Mouse (Mus musculus) v-Abl transformed pro-B cells (cell line): ENCODE measurements around the gene Pds5a.

Experiments
- in situ Hi-C, 2 experiments: fragments of 400-800 bp; cut with MboI; formaldehyde crosslinking; loops; one replicate each; pipeline ENCODE4 v1.15.1; 2025; ENCODE audit not compliant: unreplicated experiment in 2 of 2

Pds5a gene

DNA sequence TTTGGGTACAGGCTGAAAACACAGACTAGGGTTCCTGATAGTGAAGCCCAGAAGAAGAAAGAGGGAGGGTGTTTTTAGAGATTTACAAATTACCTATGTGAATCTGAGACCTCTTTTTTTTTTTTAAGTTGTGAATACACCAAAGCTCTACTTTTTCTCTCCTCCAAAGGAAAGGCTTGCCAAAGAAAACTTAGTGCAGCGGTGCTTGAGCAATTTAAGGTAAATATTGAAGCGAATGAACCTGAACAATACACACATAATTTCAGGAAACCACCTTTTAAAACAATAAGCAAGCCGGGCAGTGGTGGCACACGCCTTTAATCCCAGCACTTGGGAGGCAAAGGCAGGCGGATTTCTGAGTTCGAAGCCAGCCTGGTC is 675 bp upstream of the Pds5a start:
- in situ Hi-C loops = loop anchor here (5.0 to 25.0 kb wide), 5 partner anchors 216 to 811 kb away; partner anchors contain the start of gene Rfc1 (in 1 of the 2)

DNA sequence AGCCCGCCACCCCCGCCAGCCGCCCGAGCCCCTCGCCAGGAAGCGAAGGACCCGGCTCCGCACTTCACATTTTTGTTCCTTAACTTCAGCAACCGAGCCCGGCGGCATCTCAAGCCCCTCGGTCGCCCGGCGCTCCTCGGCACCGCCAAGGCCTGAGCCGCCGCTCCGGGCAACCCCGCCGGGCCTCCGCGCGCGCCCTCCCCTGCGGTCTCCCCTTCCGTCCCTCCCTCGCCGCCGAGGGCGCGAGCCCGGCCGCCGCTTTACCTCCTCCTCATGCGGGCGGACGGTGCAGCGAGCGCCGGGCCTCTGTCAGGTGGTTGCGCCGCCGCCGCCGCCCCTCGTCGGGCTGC is 612 bp downstream of the Pds5a start:
- in situ Hi-C loops = loop anchor here (5.0 to 25.0 kb wide), 5 partner anchors 215 to 810 kb away; partner anchors contain the start of gene Rfc1 (in 1 of the 2)

DNA sequence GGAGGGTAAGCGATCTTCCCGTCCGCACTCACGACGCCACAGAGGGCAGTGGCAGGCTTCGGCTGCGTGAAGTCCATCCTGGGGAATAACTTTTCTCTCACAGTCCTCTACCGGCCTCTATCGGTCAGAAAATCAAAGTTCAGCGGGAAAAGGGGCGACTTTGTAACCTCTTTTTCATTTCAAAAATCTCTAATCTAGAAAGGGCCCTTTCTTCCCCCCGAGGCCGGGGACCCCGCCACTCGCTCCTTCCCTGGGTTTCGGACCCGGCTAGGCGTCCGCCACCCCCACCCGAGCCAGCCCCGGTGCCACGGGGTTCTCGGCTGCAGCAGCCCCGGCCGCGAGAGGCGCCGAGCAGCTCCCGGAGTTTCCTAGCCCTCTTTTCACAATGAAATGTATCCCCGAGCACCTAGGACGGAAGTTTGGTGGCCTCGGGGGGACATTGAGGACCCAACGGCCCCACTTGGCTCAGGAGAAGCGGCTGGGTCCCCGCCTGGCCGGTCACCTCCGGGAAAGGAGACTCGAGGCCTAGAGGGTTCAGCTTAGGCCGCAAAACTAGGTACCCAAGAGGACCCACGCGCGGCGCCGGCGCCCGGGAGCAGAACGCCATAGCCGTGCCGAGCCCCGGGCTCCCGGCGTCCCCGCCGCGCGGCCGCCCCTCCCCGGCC is 1.1 kb downstream of the Pds5a start:
- in situ Hi-C loops = loop anchor here (5.0 to 25.0 kb wide), 5 partner anchors 215 to 810 kb away; partner anchors contain the start of gene Rfc1 (in 1 of the 2)

DNA sequence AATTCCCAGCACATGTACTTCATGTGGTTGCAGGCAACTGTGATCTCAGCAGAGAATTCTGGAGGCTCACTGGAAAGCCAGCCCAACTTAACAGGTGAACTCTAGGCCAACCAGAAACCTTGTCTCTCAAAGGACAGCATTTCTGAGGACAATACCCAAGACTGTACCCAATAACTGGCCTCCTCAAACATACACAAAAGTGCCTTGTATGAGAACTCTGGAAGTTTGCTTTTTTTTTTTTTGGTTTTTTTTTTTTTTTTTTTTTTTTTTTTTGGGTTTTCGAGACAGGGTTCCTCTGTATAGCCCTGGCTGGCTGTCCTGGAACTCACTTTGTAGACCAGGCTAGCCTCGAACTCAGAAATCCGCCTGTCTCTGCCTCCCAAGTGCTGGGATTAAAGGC is 4.0 kb downstream of the Pds5a start:
- in situ Hi-C loops = loop anchor here (5.0 to 25.0 kb wide), 4 partner anchors 162 to 807 kb away; partner anchors contain the start of gene Rfc1 (in 1 of the 2)

DNA sequence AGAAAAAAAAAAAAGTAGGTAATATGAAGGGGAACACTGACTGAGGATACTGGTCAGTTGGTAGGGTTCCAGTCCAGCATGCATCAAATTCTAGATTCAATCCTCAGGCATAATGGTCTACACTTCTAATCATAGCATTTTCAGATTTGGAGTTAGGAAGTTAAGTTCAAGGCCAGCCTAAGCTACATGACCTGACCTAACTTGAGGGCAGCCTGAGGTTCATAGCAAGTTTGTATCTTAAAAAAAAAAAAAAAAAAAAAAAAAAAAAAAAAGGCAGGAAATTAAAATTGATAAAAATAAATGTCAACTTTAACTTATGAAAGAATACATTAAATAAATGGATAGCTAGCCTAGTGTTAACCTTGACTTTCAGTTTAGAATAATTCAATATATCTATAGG is 5.1 kb downstream of the Pds5a start:
- in situ Hi-C loops = loop anchor here (5.0 to 25.0 kb wide), 4 partner anchors 161 to 806 kb away; partner anchors contain the start of gene Rfc1 (in 1 of the 2)

DNA sequence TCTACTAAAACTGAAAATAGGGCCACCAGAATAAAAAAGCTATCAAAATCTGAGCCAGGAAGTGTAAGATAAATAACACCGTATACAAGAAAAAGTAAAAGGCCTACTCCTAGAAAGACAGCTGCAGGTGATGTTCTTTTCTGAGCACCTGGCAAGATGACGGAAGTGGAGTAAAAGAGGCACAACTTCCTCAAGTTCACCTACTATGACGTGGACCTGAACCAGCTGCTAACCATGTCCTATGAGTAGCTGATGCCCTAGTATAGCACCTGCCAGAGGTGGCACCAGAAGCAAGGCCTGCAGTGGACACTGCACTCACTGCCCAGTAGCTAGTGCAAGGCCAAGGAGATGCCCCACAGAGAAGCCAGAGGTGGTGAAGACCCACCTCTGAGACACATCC is 9.3 kb downstream of the Pds5a start:
- in situ Hi-C loops = loop anchor here in 1 of 2 experiments (25.0 kb wide), 1 partner anchor 802 kb away; no protein-coding TSS in a partner anchor

DNA sequence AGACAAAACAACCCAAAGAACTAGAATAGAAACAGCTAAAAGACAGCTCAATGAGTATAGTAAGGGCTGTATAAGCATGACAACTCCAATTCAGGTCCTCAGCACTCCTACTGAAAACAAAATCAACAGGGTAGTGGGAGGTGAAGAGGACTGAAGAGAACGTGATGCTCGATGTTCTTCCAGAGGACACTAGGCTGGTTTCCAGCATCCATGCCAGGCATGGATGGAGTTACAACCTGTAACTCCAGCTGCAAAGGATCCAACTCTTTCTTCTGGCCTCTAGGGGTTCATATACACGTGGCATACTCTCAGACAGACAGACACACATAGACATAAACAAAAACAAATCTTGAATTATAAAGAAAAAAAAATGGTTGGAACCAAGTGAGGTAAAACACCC is 11.3 kb downstream of the Pds5a start:
- in situ Hi-C loops = loop anchor here in 1 of 2 experiments (25.0 kb wide), 1 partner anchor 800 kb away; no protein-coding TSS in a partner anchor

DNA sequence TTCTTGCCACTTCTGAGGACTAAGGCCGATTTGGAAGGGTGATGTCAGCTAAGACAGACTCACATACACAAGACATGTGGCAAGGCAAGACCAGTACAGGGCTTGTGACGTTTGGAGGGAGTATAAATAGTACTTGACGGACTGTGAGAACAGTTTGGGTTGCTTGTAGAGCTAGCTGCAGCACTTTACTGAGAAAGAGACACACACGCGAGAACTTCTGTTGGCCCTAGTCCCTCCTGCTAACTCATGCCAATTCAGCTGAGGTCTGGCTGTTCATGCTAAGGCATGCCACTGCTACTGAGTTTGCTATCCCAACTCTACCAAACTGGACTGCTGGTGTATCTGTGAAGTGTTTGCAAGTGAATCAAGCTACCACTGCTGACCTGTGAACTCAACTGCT is 19.2 kb downstream of the Pds5a start:
- in situ Hi-C loops = loop anchor here in 1 of 2 experiments (25.0 kb wide), 1 partner anchor 792 kb away; no protein-coding TSS in a partner anchor

DNA sequence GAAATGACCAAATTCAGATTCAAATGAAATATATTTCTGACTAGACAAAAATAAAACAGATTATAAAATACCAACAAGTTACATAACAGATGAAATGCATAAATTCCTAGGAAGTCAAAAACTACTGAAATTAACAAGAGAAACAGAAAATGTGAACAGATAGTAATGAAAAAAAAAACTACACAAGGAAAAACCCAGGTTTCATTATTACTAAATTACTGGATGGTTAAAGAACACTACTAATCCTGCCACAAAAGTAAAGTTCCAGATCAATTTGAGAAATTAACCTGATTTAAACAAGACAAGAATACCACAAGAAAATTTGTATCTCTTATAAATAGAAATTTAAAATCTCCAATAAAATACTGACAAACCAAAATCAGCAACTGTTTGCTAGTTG is 25.9 kb downstream of the Pds5a start:
- in situ Hi-C loops = no loop called here

DNA sequence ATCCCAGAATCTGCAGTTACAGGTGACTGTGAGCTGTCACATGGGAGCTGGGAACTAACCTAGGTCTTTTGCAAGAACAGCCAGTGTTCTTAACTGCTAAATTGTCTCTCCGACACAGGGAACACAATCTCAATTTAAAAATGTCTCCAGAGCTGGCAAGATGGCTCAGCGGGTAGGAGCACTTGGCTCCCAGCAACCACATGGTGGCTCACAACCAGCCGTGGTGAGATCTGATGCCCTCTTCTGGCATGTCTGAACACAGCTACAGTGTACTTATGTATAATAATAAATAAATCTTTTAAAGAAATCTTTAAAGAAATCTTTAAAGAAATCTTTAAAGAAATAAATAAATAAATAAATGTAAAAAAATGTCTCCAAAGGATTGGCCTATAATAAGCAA is 30.4 kb downstream of the Pds5a start:
- in situ Hi-C loops = no loop called here

DNA sequence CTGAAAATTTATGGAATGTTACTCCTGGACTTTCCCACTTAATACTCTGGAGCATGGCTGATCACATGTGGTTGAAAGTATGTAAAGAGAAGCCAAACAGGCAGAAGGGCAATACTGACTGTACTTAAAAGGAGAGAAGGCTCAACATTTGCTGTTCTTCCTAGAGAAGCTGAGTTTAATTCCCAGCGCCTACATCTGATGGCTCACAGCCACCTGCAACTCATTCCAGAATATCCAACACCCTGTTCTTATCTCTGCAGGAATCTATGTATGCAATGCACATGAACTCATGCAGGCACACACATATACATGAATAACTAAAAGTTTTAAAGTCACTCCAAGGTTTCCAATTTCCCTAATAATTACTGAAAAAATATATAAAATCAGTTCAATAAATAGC is 32.7 kb downstream of the Pds5a start:
- in situ Hi-C loops = no loop called here

DNA sequence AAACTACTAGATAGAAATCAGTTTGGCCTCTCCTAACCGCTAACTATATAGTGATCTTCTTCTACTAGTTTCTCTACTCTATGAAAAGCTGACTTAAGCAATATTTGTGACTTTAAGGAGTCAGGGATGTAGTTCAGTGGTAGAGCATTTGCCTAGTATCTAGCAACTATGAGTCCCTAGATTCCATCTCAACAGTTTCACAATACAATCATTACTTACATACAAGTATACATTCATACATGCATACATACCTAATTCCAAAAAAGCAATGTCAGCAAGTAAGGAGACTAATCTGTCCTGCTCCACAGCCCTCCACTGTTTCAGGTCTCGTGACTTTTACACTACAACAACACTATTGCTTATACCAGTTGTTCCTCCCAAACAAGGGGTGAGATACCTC is 36.1 kb downstream of the Pds5a start:
- in situ Hi-C loops = no loop called here

DNA sequence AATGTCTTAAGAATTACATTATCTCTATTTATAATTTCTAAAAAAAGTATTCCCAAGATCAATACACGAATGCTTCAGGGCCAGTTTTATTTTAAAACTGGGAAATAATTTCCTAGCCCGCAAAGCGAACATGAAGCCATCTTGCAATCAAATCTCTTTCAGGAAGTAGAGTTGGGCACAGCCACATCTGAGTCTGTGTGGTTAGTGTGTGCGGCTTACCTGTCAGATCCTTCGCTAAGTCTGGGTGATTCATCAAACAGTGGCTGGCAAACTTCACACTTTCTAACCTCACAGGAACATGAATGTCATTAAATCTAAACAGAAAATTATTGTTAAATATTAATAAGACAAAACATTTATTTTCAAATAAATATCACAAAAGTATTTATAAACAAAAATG is 44.3 kb downstream of the Pds5a start:
- in situ Hi-C loops = loop anchor here in 1 of 2 experiments (5.0 kb wide), 1 partner anchor 164 kb away; no protein-coding TSS in a partner anchor

DNA sequence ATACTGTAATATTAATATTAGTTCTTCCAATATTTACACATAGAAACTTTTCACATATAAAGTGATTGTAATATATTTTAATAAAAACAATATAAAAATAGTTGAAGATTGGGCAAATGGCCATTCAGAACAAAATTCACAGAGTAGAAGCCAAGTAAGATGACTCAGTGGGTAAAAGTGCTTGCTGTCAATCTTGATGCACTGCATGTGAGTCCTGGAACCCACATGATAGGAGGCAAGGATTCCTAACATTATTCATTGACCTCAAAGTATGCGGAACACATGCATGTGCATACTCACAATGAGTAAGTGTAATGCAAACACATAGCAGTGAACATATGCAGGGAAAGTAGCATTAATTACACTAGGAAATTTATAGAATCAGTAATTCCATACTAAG is 59.2 kb downstream of the Pds5a start:
- in situ Hi-C loops = no loop called here

DNA sequence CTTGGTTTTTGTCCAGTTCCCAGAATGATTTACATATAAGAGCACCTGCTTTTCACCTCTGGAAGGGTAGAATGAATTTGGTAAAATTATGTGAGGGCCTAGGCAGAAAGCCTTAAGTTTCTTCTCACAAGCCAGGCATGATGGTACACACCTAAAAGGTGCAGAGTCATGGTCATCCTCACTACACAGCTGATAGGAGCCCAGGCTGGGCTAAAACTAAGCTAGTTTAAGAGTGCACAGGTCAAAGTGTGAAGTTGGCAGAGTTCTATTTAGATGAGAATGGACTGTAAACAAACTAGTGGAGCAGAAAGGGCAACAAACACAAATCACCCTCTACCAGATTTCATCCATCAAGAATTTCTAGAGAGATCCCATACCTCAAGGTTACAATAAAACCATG is 73.7 kb downstream of the Pds5a start:
- in situ Hi-C loops = no loop called here

DNA sequence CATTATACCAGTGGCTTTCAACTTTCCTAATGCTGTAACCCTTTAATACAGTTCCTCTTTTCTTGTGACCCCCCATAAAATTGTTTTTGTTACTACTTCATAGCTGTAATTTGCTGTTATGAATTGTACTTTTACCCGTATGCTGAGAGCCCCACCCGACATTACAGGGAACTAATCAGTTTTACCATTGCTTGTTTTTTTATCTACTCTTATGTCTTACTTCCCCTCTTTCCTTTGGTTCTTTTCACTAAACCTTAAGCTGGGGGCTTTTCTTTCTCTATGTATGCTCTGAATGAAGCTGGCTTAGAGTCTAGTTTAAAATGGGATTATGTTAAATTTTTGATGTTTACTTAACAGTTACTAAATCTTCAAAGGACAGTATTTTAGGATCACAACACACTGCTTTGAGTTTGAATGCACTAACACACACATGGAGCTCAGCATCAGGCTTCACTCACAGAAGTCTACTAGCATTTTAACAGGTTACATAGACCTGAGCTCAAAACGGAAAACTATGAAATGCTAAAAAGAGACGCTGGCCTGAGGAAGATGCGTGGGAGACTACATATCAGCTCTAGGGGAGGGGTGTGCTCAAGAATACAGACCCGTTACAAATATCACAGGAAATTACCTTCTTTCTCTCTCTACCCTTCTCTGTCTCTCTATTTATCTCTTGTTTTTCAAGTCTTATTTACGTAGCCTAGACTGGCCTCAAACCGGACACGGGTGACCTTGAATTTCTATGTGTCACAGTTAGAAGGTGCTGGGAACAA is 84.7 kb downstream of the Pds5a start:
- in situ Hi-C loops = no loop called here

DNA sequence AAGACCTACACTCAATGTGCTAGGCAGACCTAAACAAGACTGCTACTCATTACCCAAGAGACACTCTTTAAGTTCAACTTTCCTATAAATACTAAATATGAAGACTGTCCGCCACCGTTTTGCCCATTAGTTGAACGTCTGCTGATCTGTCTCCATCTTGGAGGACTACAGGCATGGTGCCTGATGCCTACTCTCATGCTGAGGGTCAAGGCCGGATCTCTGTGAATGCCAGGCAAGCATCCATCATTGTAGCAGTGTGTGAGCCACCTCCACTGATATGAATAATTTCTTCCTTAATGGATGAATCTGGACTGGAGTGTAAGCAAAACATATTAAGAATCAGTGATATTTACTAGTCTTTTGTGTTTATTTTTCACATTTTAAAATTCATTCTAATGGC is 87.5 kb downstream of the Pds5a start:
- in situ Hi-C loops = no loop called here

DNA sequence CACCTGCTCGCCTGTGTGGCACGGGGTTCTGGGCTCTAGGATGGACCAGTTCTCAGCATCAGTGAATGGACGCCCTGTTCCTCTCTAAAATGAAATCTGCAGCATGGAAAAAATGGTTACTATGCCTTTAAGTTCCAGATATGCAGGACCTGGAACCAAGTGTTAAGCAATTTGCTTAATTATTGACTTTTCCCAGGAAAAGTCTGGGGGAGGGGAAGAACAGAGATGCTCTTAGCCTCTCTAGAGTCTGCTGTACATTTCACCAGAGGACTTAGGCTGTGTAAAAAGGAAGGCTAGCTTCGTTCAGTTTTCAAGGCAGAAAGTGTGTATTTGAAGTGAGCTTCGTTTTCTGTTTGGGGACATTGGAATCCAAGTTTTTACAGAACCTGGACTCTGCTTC is 88.3 kb downstream of the Pds5a start:
- in situ Hi-C loops = no loop called here

DNA sequence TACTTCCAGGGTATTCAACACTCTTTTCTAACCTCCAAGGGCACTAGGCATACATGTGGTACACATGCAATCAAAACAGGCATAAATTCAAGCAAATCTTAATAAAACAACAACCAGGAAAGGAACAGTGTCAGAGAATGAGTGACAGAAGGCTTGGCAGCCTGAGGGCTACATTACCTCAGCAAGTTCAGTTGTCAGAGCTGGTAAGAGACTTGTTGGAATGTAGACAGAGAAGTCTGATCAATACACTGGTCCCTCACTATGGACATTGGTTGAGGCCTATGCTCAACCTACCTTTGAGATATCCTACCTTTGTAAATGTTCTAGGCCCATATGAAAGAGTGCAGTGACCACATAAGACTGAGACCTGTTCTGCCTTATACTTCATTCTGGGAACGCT is 91.3 kb downstream of the Pds5a start:
- in situ Hi-C loops = no loop called here

DNA sequence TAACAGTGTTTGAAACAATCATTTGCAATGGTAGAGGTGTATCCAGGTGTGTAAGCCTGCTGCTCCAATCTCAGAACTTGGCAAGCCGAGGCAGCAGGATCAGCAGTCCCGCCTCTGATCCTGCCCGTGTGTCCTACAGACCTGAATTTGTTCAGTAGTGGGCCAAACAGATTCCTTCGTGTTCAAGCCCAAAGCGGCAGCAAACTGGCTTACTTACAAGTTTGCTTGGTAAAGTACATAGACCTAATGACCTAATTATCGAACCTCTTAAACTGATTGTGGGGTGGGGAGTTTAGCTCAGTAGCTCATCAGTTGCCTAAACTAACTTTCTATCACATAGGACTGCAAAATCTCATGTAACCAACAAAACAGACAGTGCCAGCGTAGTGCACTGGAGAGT is 98.4 kb downstream of the Pds5a start:
- in situ Hi-C loops = no loop called here

DNA sequence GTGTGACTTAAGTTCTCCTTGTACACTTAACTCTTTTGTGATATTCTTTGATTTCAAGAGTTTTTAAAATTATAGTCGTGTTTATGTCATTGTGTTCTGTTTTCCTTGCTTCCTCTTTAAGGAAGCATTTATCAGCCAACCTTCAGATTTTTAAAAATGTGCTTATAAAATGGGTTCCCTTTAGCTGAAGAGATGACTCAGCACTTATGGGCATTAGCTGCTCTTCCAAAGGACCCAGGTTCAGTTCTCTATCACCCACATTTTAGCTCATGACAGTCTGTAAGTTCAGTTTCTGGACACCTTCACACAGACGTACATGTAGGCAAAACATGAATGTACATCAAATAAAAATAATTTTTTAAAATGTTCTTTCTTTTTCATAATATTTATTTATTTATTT is 105.7 kb downstream of the Pds5a start:
- in situ Hi-C loops = no loop called here

DNA sequence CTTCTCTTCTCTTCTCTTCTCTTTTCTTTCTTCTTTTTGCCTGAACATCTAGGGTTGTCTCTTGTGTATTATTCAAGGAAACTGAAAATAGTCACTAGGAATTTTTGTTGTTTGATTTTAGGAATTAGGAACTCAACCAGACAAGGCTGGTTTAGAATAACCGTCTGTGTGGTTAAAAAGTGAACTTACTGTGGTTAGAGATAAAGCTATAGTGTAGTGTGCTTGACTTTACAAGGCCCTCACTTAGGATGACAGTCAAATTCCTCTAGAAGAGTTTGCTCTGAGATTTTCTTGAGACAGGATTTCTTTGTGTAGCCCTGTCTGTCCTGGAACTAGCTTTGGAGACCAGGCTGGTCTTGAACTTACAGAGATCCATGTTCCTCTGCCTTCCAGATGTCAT is 107.9 kb downstream of the Pds5a start:
- in situ Hi-C loops = no loop called here
